ENCODE assay signal across 8 mouse cellular contexts in genomic region chr3:53590139-53590621, GRCm38 (mm10).
A peak's percentile ranks its signal among the peaks of the same experiment; 100 is the strongest.
DNase-seq lines count a peak whose midpoint lies in the region; ATAC-seq and TF ChIP-seq lines count a peak whose summit lies in the region.

No protein-coding gene starts in this region.

- 0 out of 2 replicates have a peak, but pooled peaks cover 3% of the 10 kb centered on the region for H3K27me3 ChIP-seq in E14TG2a.4 (ENCODE audit: insufficient read depth, low read length)
- H3K27me3 ChIP-seq in lung, embryonic 14.5 days (ENCODE audit: insufficient read depth, low read length), result no peaks in the 10 kb centered on the region

- no peaks in the 10 kb centered on the region for H3K36me3 ChIP-seq in E14TG2a.4 (ENCODE audit: insufficient read depth, low read length)
- H3K36me3 ChIP-seq in lung, embryonic 14.5 days (ENCODE audit: insufficient read depth), result no peaks in the 10 kb centered on the region

- WGBS in lung, embryonic 14.5 days, result 0% methylated on average over 2 of the region's 2 CpGs

- no peak overlapping the region for H3K9ac ChIP-seq in lung, embryonic 14.5 days

- no peak overlapping the region for H3K4me3 ChIP-seq in E14TG2a.4 (replicated peaks; ENCODE audit: low read length)
- H3K4me3 ChIP-seq in lung, embryonic 14.5 days (ENCODE audit: low read depth, low read length), result no peak overlapping the region

- DNase-seq in R1 (ENCODE audit: low read depth, low spot score), result peak; percentile 40
- peak; percentile 66 for DNase-seq in embryo, embryonic 9.5 days (ENCODE audit: extremely low spot score)
- DNase-seq in heart, postnatal 14 days, result peak; percentile 42 to 72
- DNase-seq in kidney, postnatal 4 days, result peak; percentile 83 to 85
- DNase-seq in lung, embryonic 14.5 days, result peak; percentile 90
- peak; percentile 67 to 76 for DNase-seq in right cerebral cortex, adult 2 months (ENCODE audit: low spot score in 2 of 2)
- no peak for DNase-seq in spleen, postnatal 36 days (ENCODE audit: low spot score in 2 of 2)

- H3K27ac ChIP-seq in lung, embryonic 14.5 days (ENCODE audit: low read depth), result peak overlapping the region; percentile 77; the same call in 1 of the 2 replicates

- no peaks in the 10 kb centered on the region for H3K9me3 ChIP-seq in E14TG2a.4 (ENCODE audit: low read length)
- no peaks in the 10 kb centered on the region for H3K9me3 ChIP-seq in lung, embryonic 14.5 days (ENCODE audit: low read depth, low read length)

- ATAC-seq in lung, embryonic 14.5 days (ENCODE audit: insufficient read depth), result peak; percentile 94

- intact Hi-C loops in heart, postnatal 14 days (cut with DNase I), result loop anchor here (1.0 to 5.0 kb wide), 3 partner anchors 63 to 137 kb away; no protein-coding TSS in a partner anchor

- TF ChIP-seq CTCF in E14TG2a.4 (conservative IDR thresholded peaks at IDR 0.05; ENCODE audit: low read length), result peak; percentile 49
- TF ChIP-seq CTCF in lung, embryonic 14.5 days (IDR thresholded peaks at IDR 0.05; ENCODE audit: low read depth), result peak; percentile 68

- peak overlapping the region; percentile 41; the same call in 1 of the 2 replicates for H3K4me2 ChIP-seq in lung, embryonic 14.5 days

- H3K4me1 ChIP-seq in E14TG2a.4 (replicated peaks; ENCODE audit: low read depth, low read length), result peaks cover 61% of the 10 kb centered on the region
- H3K4me1 ChIP-seq in lung, embryonic 14.5 days (ENCODE audit: insufficient read depth), result no peaks in the 10 kb centered on the region; the same call in 1 of the 2 replicates

Comparison
In these comparisons a context has a peak if more than half of its experiments do, and no peak if none do; other contexts are left out.
1. DNase-seq: peak in R1 (single experiment), embryo, embryonic 9.5 days (single experiment), heart, postnatal 14 days (2 of 2), kidney, postnatal 4 days (2 of 2), lung, embryonic 14.5 days (single experiment) and right cerebral cortex, adult 2 months (2 of 2); none in spleen, postnatal 36 days (0 of 2).